Mouse (Mus musculus) forebrain, embryonic 10.5 days (tissue): ENCODE measurements around the gene Il22. TPM values are rescaled to one million over a fixed set of nuclear protein-coding genes. Genes with fewer than 3 reads are reported as not detected.
"Not testable (repeated sequence)": the region's sequence is repeated elsewhere in the genome, so short reads cannot be mapped to it uniquely, and the experiment has no call there.

Experiments used
- DNase-seq: peaks from one replicate; pipeline ENCODE4 v3.0.0-alpha.2; 2017; ENCODE audit warnings: low spot score; ENCODE audit errors: extremely low spot score
- H3K27ac ChIP-seq: fragments of 300-500 bp; sonication (generic); 2 replicates; pipeline ENCODE4 v1.5.1; 2016; ENCODE audit warnings: mild to moderate bottlenecking
- H3K27me3 ChIP-seq: fragments of 300-500 bp; sonication (generic); 2 replicates; pipeline ENCODE4 v1.6.1; 2016; ENCODE audit warnings: mild to moderate bottlenecking; ENCODE audit not compliant: poor library complexity, severe bottlenecking
- H3K36me3 ChIP-seq: fragments of 300-500 bp; sonication (generic); replicated peaks from 2 replicates; pipeline ENCODE4 v1.6.1; 2016; ENCODE audit warnings: mild to moderate bottlenecking, moderate library complexity
- H3K4me1 ChIP-seq: fragments of 300-500 bp; sonication (generic); 2 replicates; pipeline ENCODE4 v1.6.1; 2016
- H3K4me3 ChIP-seq: fragments of 300-500 bp; sonication (generic); 2 replicates; pipeline ENCODE4 v1.5.1; 2016; ENCODE audit warnings: mild to moderate bottlenecking, moderate library complexity
- H3K9me3 ChIP-seq: fragments of 300-500 bp; sonication (generic); 2 replicates; pipeline ENCODE4 v1.6.1; 2016; ENCODE audit warnings: mild to moderate bottlenecking, moderate library complexity
- WGBS: fragments of 180-500 bp; shearing (Covaris S2); methylation state at CpG from one replicate; pipeline ENCODE4 v1.1.7; 2016; 5-methylcytosine and 5-hydroxymethylcytosine counted together
- polyA plus RNA-seq: library from polyadenylated mRNA; unstranded; fragments of >200 nt; fragmentation: Nextera tagmentation; extraction: Ambion mirVana; gene quantifications from 2 replicates; pipeline ENCODE4 v1.2.1, GENCODE M21; 2016

Gene Il22
- polyA plus RNA-seq, 1 experiment from 2014 or later, result 0.12 TPM

DNA sequence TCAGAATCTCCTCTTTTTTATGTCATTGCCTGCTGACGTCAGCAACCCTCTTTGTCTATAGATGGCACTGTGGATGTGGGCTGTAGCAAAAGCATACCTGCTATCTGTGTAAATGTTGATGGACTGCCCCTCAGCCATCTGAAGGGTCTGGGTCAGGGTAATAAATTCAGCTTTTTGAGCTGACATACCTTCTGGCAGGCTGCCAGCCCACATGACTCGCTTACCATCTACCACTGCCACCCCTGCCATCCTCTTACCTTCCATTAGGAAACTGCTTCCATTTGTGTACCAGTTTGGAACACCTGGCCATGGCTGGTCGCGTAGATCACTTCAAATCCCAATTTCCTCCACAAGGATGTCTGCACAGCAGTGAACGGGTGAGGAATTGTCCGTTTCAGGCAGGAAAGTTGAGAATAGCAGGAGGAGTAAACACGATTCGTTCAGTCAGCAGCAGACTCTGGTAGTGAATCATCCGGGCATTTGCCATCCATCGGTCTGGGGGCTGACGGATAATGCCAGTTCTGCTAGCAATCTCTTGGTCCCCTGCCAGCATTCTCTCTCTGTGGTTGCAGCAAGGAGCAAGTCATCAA is 44.4 kb downstream of the Il22 start:
- H3K36me3 ChIP-seq, H3K27me3 ChIP-seq, H3K27ac ChIP-seq, H3K4me1 ChIP-seq, H3K4me3 ChIP-seq, H3K9me3 ChIP-seq: not testable (repeated sequence)
- 93% methylated on average over 11 of the region's 11 CpGs for WGBS
- DNase-seq, result peak; percentile 13

DNA sequence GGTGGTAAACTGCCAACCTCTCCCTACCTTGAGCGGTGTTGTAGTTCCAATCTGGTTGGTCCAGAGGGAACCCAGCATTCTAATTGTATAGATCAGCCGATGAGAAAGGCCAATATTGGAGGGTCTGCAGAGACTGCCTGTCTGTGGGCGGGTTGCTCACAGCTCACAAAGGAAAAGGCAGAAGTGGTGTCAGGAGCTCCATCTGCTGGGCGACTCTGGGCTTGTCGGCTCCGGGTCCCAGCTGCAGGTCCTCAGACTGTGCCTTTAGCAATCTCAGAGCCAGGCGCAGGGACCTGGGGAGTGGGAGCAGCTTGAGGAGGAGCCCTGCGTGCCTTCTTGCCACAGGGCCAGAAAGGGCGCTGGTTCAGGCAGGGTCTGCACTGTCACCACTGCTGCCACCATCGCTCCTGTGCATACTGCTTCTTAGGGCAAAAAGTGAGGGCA is 46.1 kb downstream of the Il22 start:
- H3K27ac ChIP-seq, result no peak overlapping the region

DNA sequence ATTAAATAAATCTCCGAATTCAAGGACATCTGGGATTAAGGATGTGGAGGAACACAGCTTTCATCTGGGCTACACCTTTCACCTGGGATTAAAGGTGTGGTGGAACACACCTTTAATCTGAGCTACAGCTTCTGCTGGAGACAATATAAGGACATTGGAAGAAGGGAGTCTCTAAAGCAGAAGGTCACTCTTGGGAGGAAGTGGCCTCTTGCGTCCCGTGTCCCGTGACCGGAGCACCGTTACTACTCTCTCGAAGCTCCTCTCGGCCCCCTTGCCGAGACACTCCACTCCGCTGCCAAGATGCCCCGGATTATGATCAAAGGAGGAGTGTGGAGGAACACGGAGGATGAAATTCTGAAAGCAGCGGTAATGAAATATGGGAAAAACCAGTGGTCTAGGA is 53.6 kb downstream of the Il22 start, which contains the start of gene Gm32802:
Gene Gm32802 (plus strand): TSS at position 301 of the 400 bp plus-strand sequence.
- H3K4me1 ChIP-seq, H3K27me3 ChIP-seq, H3K4me3 ChIP-seq, H3K36me3 ChIP-seq, H3K9me3 ChIP-seq, H3K27ac ChIP-seq, DNase-seq: not testable (repeated sequence)
- WGBS, result no CpG with 5 or more reads among the region's 13 CpGs

More for the DNA sequence above, 46.1 kb downstream of the Il22 start:
- Histone ChIP-seq H3K4me3 (no peak overlapping the region), H3K4me1 (peaks cover 3% of the 10 kb centered on the region; the same call in 1 of the 2 replicates), H3K9me3 (no peaks in the 10 kb centered on the region), H3K27me3 (no peaks in the 10 kb centered on the region), H3K36me3 (no peaks in the 10 kb centered on the region)
- DNase-seq, result peak; percentile 63
- 57% methylated on average over 10 of the region's 10 CpGs for WGBS

Other genes with a start within 250 kb of the Il22 start
- 58.2 and 58.9 TPM in 2 replicates for gene Mdm1, start 63.1 kb upstream of the Il22 start, polyA plus RNA-seq
- 0.10 TPM in 1 of 2 replicates, not detected in the other for gene Gm32717, start 35.8 kb downstream of the Il22 start, polyA plus RNA-seq
- gene Gm32802, start 53.7 kb downstream of the Il22 start, polyA plus RNA-seq, result 0.10 TPM in 1 of 2 replicates, not detected in the other
- not detected in 2 replicates for gene Iltifb, start 90.1 kb downstream of the Il22 start, polyA plus RNA-seq
- gene Gm9040, start 122.0 kb downstream of the Il22 start, polyA plus RNA-seq, result not detected in 2 replicates
- not detected in 2 replicates for gene Gm9044, start 127.5 kb downstream of the Il22 start, polyA plus RNA-seq
- 0.06 and 0.09 TPM in 2 replicates for gene Gm9045, start 132.9 kb downstream of the Il22 start, polyA plus RNA-seq
- not detected in 2 replicates for gene Gm9046, start 138.3 kb downstream of the Il22 start, polyA plus RNA-seq
- gene Gm9048, start 143.7 kb downstream of the Il22 start, polyA plus RNA-seq, result not detected in 2 replicates
- gene Gm9049, start 149.2 kb downstream of the Il22 start, polyA plus RNA-seq, result 0.06 and 0.09 TPM in 2 replicates
- not detected in 2 replicates for gene Ifng, start 236.1 kb downstream of the Il22 start, polyA plus RNA-seq